Mouse (Mus musculus) testis, adult 2 months (tissue): ENCODE data around the gene S1pr2.

Experiments
- CTCF ChIP-seq: fragments of 200-500 bp; IDR thresholded peaks from 2 replicates; pipeline ENCODE4 v1.5.1; 2012; ENCODE audit warnings: low read depth, mild to moderate bottlenecking, inconsistent platforms, low read length, moderate library complexity; ENCODE audit not compliant: control insufficient read depth, insufficient read depth, insufficient replicate concordance
- POLR2A ChIP-seq: fragments of 200-500 bp; IDR thresholded peaks from 2 replicates; pipeline ENCODE4 v1.6.1; 2012; ENCODE audit warnings: low read depth, mild to moderate bottlenecking, inconsistent platforms, low read length, moderate library complexity; ENCODE audit not compliant: control insufficient read depth

DNA sequence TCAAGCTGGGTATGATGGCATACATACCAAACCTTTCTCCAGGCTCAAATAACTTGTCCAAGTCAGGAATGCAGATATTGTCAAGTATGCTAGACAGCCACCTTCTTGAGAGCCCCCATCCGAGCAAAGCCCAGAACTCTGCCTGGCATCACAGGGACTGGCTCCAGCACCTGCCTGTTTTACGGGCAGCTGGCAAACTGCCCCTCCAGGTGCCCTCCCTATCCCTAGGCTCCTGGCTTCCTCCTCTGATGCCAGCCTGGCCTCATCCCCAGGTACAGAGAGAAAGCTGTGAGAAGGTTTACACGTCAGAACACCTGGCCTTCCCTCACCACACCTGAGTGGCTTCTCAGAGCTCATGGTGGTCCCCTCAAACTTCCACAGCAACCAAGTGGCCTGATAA lies 19.6 kb downstream of the S1pr2 start:
- TF ChIP-seq POLR2A: no peak
- TF ChIP-seq CTCF: no peak
